Mouse (Mus musculus) adipocyte (in vitro differentiated cells): ENCODE results near the gene Scd1.
"Not testable (repeated sequence)": the region's sequence is repeated elsewhere in the genome, so short reads cannot be mapped to it uniquely, and the experiment has no call there.

ENCODE experiments used
- DNase-seq: peaks from one replicate; pipeline ENCODE4 v3.0.0-alpha.2; 2016; ENCODE audit warnings: low spot score

Gene Scd1

GRCm38 (mm10) chr19:44396742-44397141 lies 10.9 kb downstream of the Scd1 start:
- DNase-seq, result no peak

- DNase-seq, result peak; percentile 76
These were observed 12.7 kb downstream of the Scd1 start for GRCm38 (mm10) chr19:44394972-44395371.

GRCm38 (mm10) chr19:44393962-44394422 lies 13.7 kb downstream of the Scd1 start:
- DNase-seq, result peak; percentile 86

- no peak for DNase-seq
These were observed 15.2 kb downstream of the Scd1 start for GRCm38 (mm10) chr19:44392339-44393009.

GRCm38 (mm10) chr19:44391856-44392255 lies 15.8 kb downstream of the Scd1 start:
- DNase-seq, result no peak

GRCm38 (mm10) chr19:44389507-44389906 lies 18.2 kb downstream of the Scd1 start:
- DNase-seq, result peak; percentile 85

GRCm38 (mm10) chr19:44388475-44389428 lies 18.9 kb downstream of the Scd1 start:
- DNase-seq, result peak; percentile 73

- DNase-seq, result no peak
These were observed 19.8 kb downstream of the Scd1 start for GRCm38 (mm10) chr19:44387746-44388474.

- peak; percentile 84 for DNase-seq
These were observed 20.5 kb downstream of the Scd1 start for GRCm38 (mm10) chr19:44387089-44387671.

GRCm38 (mm10) chr19:44385887-44386498 lies 21.7 kb downstream of the Scd1 start:
- no peak for DNase-seq

- no peak for DNase-seq
These were observed 24.9 kb downstream of the Scd1 start for GRCm38 (mm10) chr19:44382682-44383321.

GRCm38 (mm10) chr19:44380065-44380464 lies 27.6 kb downstream of the Scd1 start:
- DNase-seq, result no peak

GRCm38 (mm10) chr19:44379090-44379489 lies 28.6 kb downstream of the Scd1 start:
- no peak for DNase-seq

GRCm38 (mm10) chr19:44377629-44378375 lies 29.9 kb downstream of the Scd1 start:
- DNase-seq, result no peak

- DNase-seq, result no peak
These were observed 31.1 kb downstream of the Scd1 start for GRCm38 (mm10) chr19:44376511-44376951.

- DNase-seq, result peak; percentile 86
These were observed 34.7 kb downstream of the Scd1 start for GRCm38 (mm10) chr19:44372969-44373368.

GRCm38 (mm10) chr19:44370231-44370630 lies 37.4 kb downstream of the Scd1 start:
- DNase-seq, result no peak

- no peak for DNase-seq
These were observed 38.3 kb downstream of the Scd1 start for GRCm38 (mm10) chr19:44369371-44369770.

GRCm38 (mm10) chr19:44367076-44367475 lies 40.6 kb downstream of the Scd1 start:
- not testable (repeated sequence) for DNase-seq

- no peak for DNase-seq
These were observed 41.9 kb downstream of the Scd1 start for GRCm38 (mm10) chr19:44365733-44366132.
